Mouse (Mus musculus) neural tube, embryonic 11.5 days (tissue): ENCODE results near the gene Gm20388. TPM values are rescaled to one million over a fixed set of nuclear protein-coding genes. Genes with fewer than 3 reads are reported as not detected.

Experiments used
- ATAC-seq: fragments of 200-750 bp; cut with Nextera tagmentation; 2 replicates; pipeline ENCODE4 v1.8.0; 2017; ENCODE audit warnings: moderate number of reproducible peaks, mild to moderate bottlenecking, moderate TSS enrichment, moderate library complexity; ENCODE audit not compliant: insufficient read depth, low FRiP score, low TSS enrichment
- DNase-seq: peaks from one replicate; pipeline ENCODE4 v3.0.0-alpha.2; 2015; ENCODE audit warnings: low spot score
- H3K27ac ChIP-seq: fragments of 300-500 bp; sonication (generic); 2 replicates; pipeline ENCODE4 v1.5.1; 2014; ENCODE audit warnings: low read depth, mild to moderate bottlenecking, low read length
- H3K27me3 ChIP-seq: fragments of 300-500 bp; sonication (generic); 2 replicates; pipeline ENCODE4 v1.6.1; 2014; ENCODE audit warnings: mild to moderate bottlenecking, low read length, mixed read lengths; ENCODE audit not compliant: control insufficient read depth, insufficient read depth
- H3K36me3 ChIP-seq: fragments of 300-500 bp; sonication (generic); 2 replicates; pipeline ENCODE4 v1.6.1; 2014; ENCODE audit warnings: mild to moderate bottlenecking, low read length, moderate library complexity, mixed read lengths; ENCODE audit not compliant: control insufficient read depth, insufficient read depth
- H3K4me1 ChIP-seq: fragments of 300-500 bp; sonication (generic); 2 replicates; pipeline ENCODE4 v1.6.1; 2014; ENCODE audit warnings: low read length, mixed read lengths; ENCODE audit not compliant: control insufficient read depth, insufficient read depth
- H3K4me2 ChIP-seq: fragments of 300-500 bp; sonication (generic); 2 replicates; pipeline ENCODE4 v1.6.1; 2014; ENCODE audit warnings: low read depth, mild to moderate bottlenecking, moderate library complexity
- H3K4me3 ChIP-seq: fragments of 300-500 bp; sonication (generic); 2 replicates; pipeline ENCODE4 v1.5.1; 2014; ENCODE audit warnings: low read depth, low read length
- H3K9ac ChIP-seq: fragments of 300-500 bp; sonication (generic); 2 replicates; pipeline ENCODE4 v1.6.1; 2014; ENCODE audit warnings: mild to moderate bottlenecking, low read length
- H3K9me3 ChIP-seq: fragments of 300-500 bp; sonication (generic); 2 replicates; pipeline ENCODE4 v1.6.1; 2016; ENCODE audit warnings: low read length; ENCODE audit not compliant: control insufficient read depth
- WGBS: fragments of 180-500 bp; shearing (Covaris S2); extraction: QIAGEN DNeasy Blood & Tissue Kit; methylation state at CpG from one replicate; pipeline ENCODE4 v1.1.7; 2014; 5-methylcytosine and 5-hydroxymethylcytosine counted together
- polyA plus RNA-seq: library from polyadenylated mRNA; unstranded; fragments of >200 nt; fragmentation: Nextera tagmentation; extraction: Ambion mirVana; gene quantifications from 2 replicates; pipeline ENCODE4 v1.2.1, GENCODE M21; 2014

The Gm20388 gene
- polyA plus RNA-seq, 1 experiment from 2014 or later = not detected

DNA sequence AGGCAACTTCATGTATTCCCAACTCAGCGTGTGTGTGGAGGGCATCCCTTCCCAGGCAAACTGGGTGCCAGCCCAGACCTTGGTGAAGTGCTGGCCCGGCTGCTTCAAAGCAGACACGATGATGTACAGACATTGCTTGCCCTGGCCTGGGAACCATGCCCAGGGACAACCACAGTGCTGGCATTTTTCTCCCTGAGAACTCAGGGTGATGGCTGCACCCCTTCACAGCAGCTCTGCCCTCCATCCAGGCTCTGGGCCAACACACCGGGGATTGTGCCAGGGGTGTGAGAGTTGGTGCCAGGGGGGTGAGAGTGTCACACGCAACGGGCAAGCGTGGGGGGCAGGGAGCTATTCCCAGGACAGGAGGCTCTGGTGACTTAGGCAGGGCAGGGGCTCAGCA, 734.0 kb downstream of the Gm20388 start:
- no peaks in the 10 kb centered on the region for H3K36me3 ChIP-seq
- WGBS = 87% methylated on average over 7 of the region's 7 CpGs
- no peak overlapping the region for H3K27ac ChIP-seq
- no peak overlapping the region for H3K4me2 ChIP-seq
- H3K9me3 ChIP-seq = no peaks in the 10 kb centered on the region
- DNase-seq (no peak), ATAC-seq (no peak)
- H3K4me3 ChIP-seq = no peak overlapping the region
- H3K27me3 ChIP-seq = no peaks in the 10 kb centered on the region
- no peaks in the 10 kb centered on the region for H3K4me1 ChIP-seq
- H3K9ac ChIP-seq = no peak overlapping the region

DNA sequence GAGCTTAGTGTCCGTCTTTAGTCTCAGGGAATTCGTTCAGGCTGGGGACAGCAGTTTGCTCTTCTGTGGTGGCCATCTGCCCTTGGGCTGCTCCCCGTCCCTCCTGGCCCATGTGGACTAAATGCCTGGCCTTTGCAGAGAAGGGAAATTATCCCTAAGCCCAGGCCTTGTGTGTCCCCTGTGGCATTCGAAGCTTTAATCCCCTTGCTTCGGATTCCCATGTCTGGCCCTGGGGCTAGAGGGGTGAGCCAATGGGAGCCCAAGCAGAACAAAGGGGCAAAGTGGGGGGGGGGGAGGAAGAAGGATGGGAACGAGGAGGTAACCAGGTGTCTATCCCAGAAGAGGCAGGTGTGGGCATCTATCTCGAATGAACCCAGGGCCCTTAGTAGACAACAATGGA, 736.9 kb downstream of the Gm20388 start, which contains the start of gene 1190005I06Rik:
1190005I06Rik (minus strand) TSS at position 101 of the 400 bp plus-strand sequence.
- no peaks in the 10 kb centered on the region for H3K36me3 ChIP-seq
- H3K4me2 ChIP-seq = no peak within 1 kb of the TSS
- no peak within 1 kb of the TSS for H3K27ac ChIP-seq
- WGBS = 65% methylated on average over 7 of the region's 7 CpGs
- H3K27me3 ChIP-seq = no peaks in the 10 kb centered on the region
- no peak within 1 kb of the TSS for H3K9ac ChIP-seq
- H3K4me1 ChIP-seq = no peaks in the 10 kb centered on the region
- no peak for ATAC-seq
- no peaks in the 10 kb centered on the region for H3K9me3 ChIP-seq
- DNase-seq = no peak
- no peak within 1 kb of the TSS for H3K4me3 ChIP-seq

DNA sequence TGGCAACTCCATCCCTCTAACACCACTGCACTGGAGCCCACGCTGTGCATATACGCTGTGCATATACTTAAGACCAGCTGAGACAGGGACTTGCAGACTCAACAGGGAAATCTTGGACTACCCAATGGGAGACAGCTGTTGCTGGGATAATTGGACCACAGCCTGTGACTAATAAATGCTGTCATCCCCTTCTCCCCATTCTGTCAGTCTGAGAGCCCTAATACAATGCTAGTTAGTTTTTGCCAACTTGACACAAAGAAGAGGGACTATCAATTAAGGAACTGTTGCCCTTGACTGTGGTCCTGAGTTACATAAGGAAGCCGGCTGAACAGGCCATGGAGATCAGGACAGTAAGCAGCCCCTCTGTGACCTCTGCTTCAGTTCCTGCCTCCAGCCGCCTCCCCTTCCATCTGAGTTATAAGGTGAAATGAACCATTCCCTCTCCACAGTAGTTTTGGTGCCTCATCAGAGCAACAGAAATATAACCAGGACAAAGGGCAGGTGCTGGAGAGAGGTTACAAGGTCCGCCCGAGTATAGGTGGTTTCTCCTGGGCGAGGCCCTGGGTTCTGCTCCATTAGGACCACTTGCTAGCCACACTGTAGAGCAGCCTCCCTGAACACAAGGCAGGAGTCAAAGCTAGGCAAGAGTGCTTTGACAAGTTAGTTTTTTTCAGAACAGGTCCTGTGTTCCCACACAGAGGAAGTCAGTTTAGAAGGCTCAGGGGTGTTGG, 745.8 kb downstream of the Gm20388 start:
- no peak overlapping the region for H3K4me2 ChIP-seq
- no peaks in the 10 kb centered on the region for H3K27me3 ChIP-seq
- ATAC-seq (no peak), DNase-seq (no peak)
- H3K9ac ChIP-seq = no peak overlapping the region
- H3K36me3 ChIP-seq = peaks cover 16% of the 10 kb centered on the region
- H3K9me3 ChIP-seq = no peaks in the 10 kb centered on the region
- H3K4me3 ChIP-seq = no peak overlapping the region
- H3K27ac ChIP-seq = no peak overlapping the region
- 94% methylated on average over 7 of the region's 7 CpGs for WGBS
- H3K4me1 ChIP-seq = no peaks in the 10 kb centered on the region

DNA sequence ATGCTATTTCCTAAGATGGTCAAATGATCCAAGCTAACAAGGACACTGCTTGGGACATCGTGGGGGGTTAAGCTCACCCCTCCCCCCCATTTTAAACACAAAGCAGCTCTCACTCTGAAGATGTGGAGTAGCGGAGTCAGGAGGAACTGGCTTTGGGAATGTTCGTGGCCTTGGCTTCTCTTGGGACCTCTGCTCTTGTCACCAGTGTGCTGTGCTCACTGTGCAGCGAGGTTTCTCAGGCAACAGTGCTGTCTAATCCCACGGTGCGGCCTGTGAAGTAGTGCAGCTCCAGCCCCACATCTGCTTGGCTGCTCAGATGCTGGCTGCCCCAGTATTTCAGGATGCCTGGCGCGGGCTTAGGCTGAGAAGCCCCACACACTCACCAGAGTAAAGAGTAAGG, 746.8 kb downstream of the Gm20388 start:
- ATAC-seq (no peak), DNase-seq (no peak)
- H3K4me2 ChIP-seq = no peak overlapping the region
- H3K9me3 ChIP-seq = no peaks in the 10 kb centered on the region
- no peak overlapping the region for H3K9ac ChIP-seq
- no peak overlapping the region for H3K27ac ChIP-seq
- H3K27me3 ChIP-seq = no peaks in the 10 kb centered on the region
- 91% methylated on average over 8 of the region's 8 CpGs for WGBS
- no peak overlapping the region for H3K4me3 ChIP-seq
- H3K36me3 ChIP-seq = peaks cover 16% of the 10 kb centered on the region
- no peaks in the 10 kb centered on the region for H3K4me1 ChIP-seq

DNA sequence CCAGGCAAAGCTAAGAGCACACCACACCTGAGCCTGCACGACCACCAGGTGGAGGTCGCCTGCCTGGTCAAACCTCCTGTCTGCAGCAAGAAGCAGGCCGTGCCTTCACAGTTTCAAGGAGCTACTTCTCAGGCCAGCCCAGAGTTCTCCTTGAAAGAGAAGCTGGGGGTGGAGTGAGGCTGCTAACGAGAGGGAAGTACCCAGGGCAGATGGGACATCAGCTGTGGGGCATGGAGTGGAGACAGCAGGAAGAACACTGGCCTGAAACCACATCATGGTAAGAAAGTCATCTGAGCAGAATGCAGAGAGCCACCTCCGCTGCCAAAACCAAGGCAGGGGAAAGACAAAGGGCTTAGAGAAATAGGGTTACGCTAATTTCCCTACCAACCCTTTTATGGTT, 753.9 kb downstream of the Gm20388 start:
- Histone ChIP-seq H3K9ac (no peak overlapping the region), H3K27me3 (no peaks in the 10 kb centered on the region), H3K27ac (no peak overlapping the region), H3K9me3 (no peaks in the 10 kb centered on the region), H3K36me3 (peaks cover 2% of the 10 kb centered on the region; the same call in 1 of the 2 replicates), H3K4me1 (peaks cover 13% of the 10 kb centered on the region), H3K4me2 (no peak overlapping the region), H3K4me3 (no peak overlapping the region)
- ATAC-seq (no peak), DNase-seq (no peak)
- 78% methylated on average over 6 of the region's 6 CpGs for WGBS

- Histone ChIP-seq H3K36me3 (peaks cover 2% of the 10 kb centered on the region), H3K27me3 (no peaks in the 10 kb centered on the region), H3K4me2 (peak overlapping the region; percentile 74), H3K4me1 (peaks cover 13% of the 10 kb centered on the region), H3K4me3 (no peak overlapping the region), H3K27ac (no peak overlapping the region), H3K9me3 (no peaks in the 10 kb centered on the region), H3K9ac (no peak overlapping the region)
- ATAC-seq = no peak
- WGBS = 84% methylated on average over 3 of the region's 3 CpGs
- DNase-seq = no peak
Measured at GRCm38 (mm10) chr8:120665726-120666455, 755.2 kb downstream of the Gm20388 start.

GRCm38 (mm10) chr8:120666807-120667470, 756.3 kb downstream of the Gm20388 start:
- no peaks in the 10 kb centered on the region for H3K9me3 ChIP-seq
- no peak for ATAC-seq
- H3K36me3 ChIP-seq = peaks cover 4% of the 10 kb centered on the region
- H3K4me2 ChIP-seq = peak overlapping the region; percentile 74
- H3K4me3 ChIP-seq = peak overlapping the region; percentile 96
- no peak overlapping the region for H3K27ac ChIP-seq
- 4% methylated on average over 17 of the region's 17 CpGs for WGBS
- H3K9ac ChIP-seq = peak overlapping the region; percentile 93
- no peaks in the 10 kb centered on the region for H3K27me3 ChIP-seq
- peaks cover 13% of the 10 kb centered on the region for H3K4me1 ChIP-seq
- DNase-seq = peak; percentile 22

DNA sequence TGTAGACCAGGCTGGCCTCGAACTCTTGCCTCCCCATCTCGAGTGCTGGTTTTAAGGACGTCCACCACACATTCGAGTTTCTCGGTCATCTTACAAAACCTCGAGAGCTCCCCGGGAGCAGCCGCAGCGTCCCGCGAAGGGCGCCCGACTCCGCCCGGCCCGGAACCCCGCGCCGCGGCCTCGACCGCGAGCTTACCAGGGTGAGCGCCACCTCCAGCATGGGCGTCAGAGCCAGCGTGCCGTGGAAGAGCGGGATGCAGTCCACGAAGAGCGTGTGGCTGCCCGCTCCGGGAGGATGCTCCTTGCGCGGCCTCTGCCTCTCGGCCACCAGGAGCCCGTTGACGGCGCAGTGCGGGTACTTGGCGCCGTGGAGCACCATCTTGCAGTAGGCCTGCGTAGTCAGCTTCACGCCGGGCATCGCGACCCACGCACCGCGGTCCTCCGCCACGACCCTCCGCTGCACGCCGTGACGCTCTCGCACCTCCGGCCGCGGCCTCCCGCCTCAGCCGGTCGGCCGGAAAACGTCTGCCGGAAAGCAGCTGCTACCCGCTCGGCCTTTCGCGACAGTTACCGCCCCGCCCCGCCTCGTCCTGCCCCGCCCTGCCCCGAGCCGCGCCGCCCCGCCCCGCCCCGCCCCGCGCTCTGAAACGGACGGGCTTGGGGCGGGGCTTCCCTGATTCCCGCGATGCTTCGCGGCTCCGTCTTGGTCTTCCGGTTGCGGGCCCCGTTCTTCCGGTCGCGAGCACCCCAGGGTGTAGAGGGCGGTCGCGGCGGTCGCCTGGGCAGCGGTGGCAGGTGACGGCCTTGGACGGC, 757.1 kb downstream of the Gm20388 start, which contains the start of the genes Gm27021 and Cox4i1:
Gm27021 (minus strand) TSS at position 519 of the 813 bp plus-strand sequence.
Cox4i1 (plus strand) TSS at position 662 of the 813 bp plus-strand sequence.
- no peaks in the 10 kb centered on the region for H3K9me3 ChIP-seq
- H3K4me2 ChIP-seq = peak within 1 kb of the TSS; percentile 74
- peak within 1 kb of the TSS; percentile 96 for H3K4me3 ChIP-seq
- peak within 1 kb of the TSS; percentile 77 for H3K27ac ChIP-seq
- no peaks in the 10 kb centered on the region for H3K27me3 ChIP-seq
- DNase-seq (peak; percentile 95), ATAC-seq (peak; percentile 91)
- peaks cover 13% of the 10 kb centered on the region for H3K4me1 ChIP-seq
- peaks cover 7% of the 10 kb centered on the region for H3K36me3 ChIP-seq
- H3K9ac ChIP-seq = peak within 1 kb of the TSS; percentile 93
- under 1% methylated on average over 92 of the region's 105 CpGs for WGBS
